Comparison of ENCODE assay signal across 8 mouse cellular contexts in genomic region chr3:105078231-105078826, GRCm38 (mm10). TPM values are rescaled to one million over a fixed set of nuclear protein-coding genes. Genes with fewer than 3 reads are reported as not detected.
DNase-seq lines count a peak whose midpoint lies in the region; ATAC-seq and TF ChIP-seq lines count a peak whose summit lies in the region.

No protein-coding gene starts in this region.

- H3K4me3 ChIP-seq in embryonic facial prominence, embryonic 11.5 days (ENCODE audit: low read depth, low read length), result no peak overlapping the region
- no peak overlapping the region for H3K4me3 ChIP-seq in kidney, adult 2 months (ENCODE audit: insufficient read depth, low read depth, low read length)
- H3K4me3 ChIP-seq in limb, embryonic 13.5 days, result no peak overlapping the region
- H3K4me3 ChIP-seq in midbrain, embryonic 16.5 days (ENCODE audit: low read depth, low read length), result no peak overlapping the region
- no peak overlapping the region for H3K4me3 ChIP-seq in testis, adult 2 months (ENCODE audit: control insufficient read depth, low read depth, low read length)

- no peaks in the 10 kb centered on the region for H3K27me3 ChIP-seq in embryonic facial prominence, embryonic 11.5 days (ENCODE audit: control insufficient read depth, insufficient read depth, low read length)
- no peaks in the 10 kb centered on the region for H3K27me3 ChIP-seq in kidney, adult 2 months (replicated peaks; ENCODE audit: control insufficient read depth, insufficient read depth, low read length)
- no peaks in the 10 kb centered on the region; the same call in 1 of the 2 replicates for H3K27me3 ChIP-seq in limb, embryonic 13.5 days
- no peaks in the 10 kb centered on the region for H3K27me3 ChIP-seq in midbrain, embryonic 16.5 days (ENCODE audit: control insufficient read depth, insufficient read depth, low read depth, low read length)
- no peaks in the 10 kb centered on the region for H3K27me3 ChIP-seq in testis, adult 2 months (ENCODE audit: control insufficient read depth, insufficient read depth, low read length)

- no peaks in the 10 kb centered on the region for H3K9me3 ChIP-seq in embryonic facial prominence, embryonic 11.5 days (replicated peaks; ENCODE audit: control insufficient read depth, low read length)
- no peaks in the 10 kb centered on the region for H3K9me3 ChIP-seq in limb, embryonic 13.5 days
- H3K9me3 ChIP-seq in midbrain, embryonic 16.5 days (replicated peaks; ENCODE audit: control insufficient read depth, low read length, poor library complexity, severe bottlenecking), result no peaks in the 10 kb centered on the region

- peak; percentile 80 for DNase-seq in left cerebral cortex, adult 18-20 months (ENCODE audit: low spot score in 2 of 2)
- no peak for DNase-seq in left cerebral cortex, adult 11 months (ENCODE audit: low spot score)
- DNase-seq in embryonic facial prominence, embryonic 11.5 days (ENCODE audit: low spot score), result peak; percentile 90
- DNase-seq in heart, adult 8-10 months (ENCODE audit: low spot score), result peak; percentile 51
- peak; percentile 76 for DNase-seq in kidney, adult 2 months

- H3K9ac ChIP-seq in embryonic facial prominence, embryonic 11.5 days (replicated peaks; ENCODE audit: low read length), result no peak overlapping the region
- H3K9ac ChIP-seq in limb, embryonic 13.5 days, result no peak overlapping the region
- H3K9ac ChIP-seq in midbrain, embryonic 16.5 days (ENCODE audit: low read depth, low read length), result no peak overlapping the region; the same call in 1 of the 2 replicates

- H3K27ac ChIP-seq in embryonic facial prominence, embryonic 11.5 days (replicated peaks; ENCODE audit: low read depth, low read length), result no peak overlapping the region
- H3K27ac ChIP-seq in kidney, adult 2 months (ENCODE audit: insufficient read depth, low read depth, low read length), result no peak overlapping the region
- H3K27ac ChIP-seq in limb, embryonic 13.5 days, result no peak overlapping the region
- H3K27ac ChIP-seq in midbrain, embryonic 16.5 days (ENCODE audit: low read length), result no peak overlapping the region
- no peak overlapping the region for H3K27ac ChIP-seq in testis, adult 2 months (ENCODE audit: control insufficient read depth, insufficient read depth, low read depth, low read length)

- H3K36me3 ChIP-seq in embryonic facial prominence, embryonic 11.5 days (replicated peaks; ENCODE audit: control insufficient read depth, insufficient read depth, low read depth, low read length), result no peaks in the 10 kb centered on the region
- no peaks in the 10 kb centered on the region for H3K36me3 ChIP-seq in kidney, adult 2 months (ENCODE audit: control insufficient read depth, insufficient read depth, low read length)
- H3K36me3 ChIP-seq in limb, embryonic 13.5 days, result no peaks in the 10 kb centered on the region
- H3K36me3 ChIP-seq in midbrain, embryonic 16.5 days (ENCODE audit: control insufficient read depth, insufficient read depth, low read length), result no peaks in the 10 kb centered on the region
- no peaks in the 10 kb centered on the region for H3K36me3 ChIP-seq in testis, adult 2 months (ENCODE audit: control insufficient read depth, insufficient read depth, low read length)

- peak; percentile 86 for ATAC-seq in embryonic facial prominence, embryonic 11.5 days (replicated peaks; ENCODE audit: insufficient number of reproducible peaks, low FRiP score, low TSS enrichment, low read depth)
- ATAC-seq in limb, embryonic 13.5 days (ENCODE audit: low FRiP score, low read depth), result peak; percentile 92
- ATAC-seq in midbrain, embryonic 16.5 days, result peak; percentile 96

- WGBS in embryonic facial prominence, embryonic 11.5 days, result 28% methylated on average over 7 of the region's 7 CpGs
- WGBS in kidney, adult 2 months, result 26% methylated on average over 7 of the region's 7 CpGs
- WGBS in limb, embryonic 13.5 days, result 21% methylated on average over 7 of the region's 7 CpGs
- WGBS in midbrain, embryonic 16.5 days, result 14% methylated on average over 7 of the region's 7 CpGs

- H3K4me2 ChIP-seq in embryonic facial prominence, embryonic 11.5 days (ENCODE audit: low read depth, low read length), result no peak overlapping the region
- no peak overlapping the region for H3K4me2 ChIP-seq in limb, embryonic 13.5 days (replicated peaks)
- peak overlapping the region; percentile 27; the same call in 1 of the 2 replicates for H3K4me2 ChIP-seq in midbrain, embryonic 16.5 days (ENCODE audit: low read length)

- TF ChIP-seq POLR2A in kidney, adult 2 months (IDR thresholded peaks at IDR 0.05; ENCODE audit: low read depth, low read length), result no peak
- no peak for TF ChIP-seq POLR2A in testis, adult 2 months (IDR thresholded peaks at IDR 0.05; ENCODE audit: control insufficient read depth, low read depth, low read length)

- no peaks in the 10 kb centered on the region for H3K4me1 ChIP-seq in embryonic facial prominence, embryonic 11.5 days (ENCODE audit: control insufficient read depth, insufficient read depth, low read length)
- H3K4me1 ChIP-seq in kidney, adult 2 months (ENCODE audit: control insufficient read depth, insufficient read depth, low read length), result no peaks in the 10 kb centered on the region
- H3K4me1 ChIP-seq in limb, embryonic 13.5 days, result peaks cover 7% of the 10 kb centered on the region
- H3K4me1 ChIP-seq in midbrain, embryonic 16.5 days (ENCODE audit: control insufficient read depth, insufficient read depth, low read length), result 0 out of 2 replicates have a peak, but pooled peaks cover 4% of the 10 kb centered on the region
- H3K4me1 ChIP-seq in testis, adult 2 months (ENCODE audit: control insufficient read depth, insufficient read depth, low read length), result no peaks in the 10 kb centered on the region

- TF ChIP-seq CTCF in kidney, adult 2 months (conservative IDR thresholded peaks at IDR 0.05; ENCODE audit: insufficient read depth, insufficient read length, low read depth, low read length), result peak; percentile 81
- peak; percentile 66; the same call in 1 of the 2 replicates for TF ChIP-seq CTCF in testis, adult 2 months (IDR thresholded peaks at IDR 0.05; ENCODE audit: control insufficient read depth, insufficient read depth, insufficient replicate concordance, low read depth, low read length)

RNA-seq across cellular contexts. Expression of gene 4930564D02Rik, which starts 11.7 kb away (rescaled TPM):
- not detected for total RNA-seq in left cerebral cortex, adult 18-20 months (2021)
- polyA plus RNA-seq in embryonic facial prominence, embryonic 11.5 days (2014; fragmentation: Nextera tagmentation; extraction: Ambion mirVana), result not detected in 2 replicates
- not detected for total RNA-seq in heart, adult 8-10 months (2022)
- polyA plus RNA-seq in kidney, adult 2 months (2012; rRNA removed), result not detected in 2 replicates
- polyA plus RNA-seq in limb, embryonic 13.5 days (2015; fragmentation: Nextera tagmentation; extraction: Ambion mirVana), result not detected in 2 replicates
- not detected in 2 replicates for polyA plus RNA-seq in midbrain, embryonic 16.5 days (2015; fragmentation: Nextera tagmentation; extraction: Ambion mirVana)
- 1.2 and 1.8 TPM in 2 replicates for polyA plus RNA-seq in testis, adult 2 months (2012; rRNA removed)

RNA-seq across cellular contexts. Expression of gene Cttnbp2nl, which starts 25.4 kb away (rescaled TPM):
- 10 to 100 TPM; 26.0 to 31.0 TPM for total RNA-seq in left cerebral cortex, adult 18-20 months (2021)
- 44.3 and 44.7 TPM in 2 replicates for polyA plus RNA-seq in embryonic facial prominence, embryonic 11.5 days (2014; fragmentation: Nextera tagmentation; extraction: Ambion mirVana)
- 10 to 100 TPM; 14.0 to 21.4 (median 15.6) TPM for total RNA-seq in heart, adult 8-10 months (2022)
- 3.6 and 4.2 TPM in 2 replicates for polyA plus RNA-seq in kidney, adult 2 months (2012; rRNA removed)
- 34.5 and 35.1 TPM in 2 replicates for polyA plus RNA-seq in limb, embryonic 13.5 days (2015; fragmentation: Nextera tagmentation; extraction: Ambion mirVana)
- polyA plus RNA-seq in midbrain, embryonic 16.5 days (2015; fragmentation: Nextera tagmentation; extraction: Ambion mirVana), result 57.9 and 58.5 TPM in 2 replicates
- 7.4 and 7.6 TPM in 2 replicates for polyA plus RNA-seq in testis, adult 2 months (2012; rRNA removed)
